12 mouse cellular contexts compared by ENCODE assay signal in the genomic region with DNA sequence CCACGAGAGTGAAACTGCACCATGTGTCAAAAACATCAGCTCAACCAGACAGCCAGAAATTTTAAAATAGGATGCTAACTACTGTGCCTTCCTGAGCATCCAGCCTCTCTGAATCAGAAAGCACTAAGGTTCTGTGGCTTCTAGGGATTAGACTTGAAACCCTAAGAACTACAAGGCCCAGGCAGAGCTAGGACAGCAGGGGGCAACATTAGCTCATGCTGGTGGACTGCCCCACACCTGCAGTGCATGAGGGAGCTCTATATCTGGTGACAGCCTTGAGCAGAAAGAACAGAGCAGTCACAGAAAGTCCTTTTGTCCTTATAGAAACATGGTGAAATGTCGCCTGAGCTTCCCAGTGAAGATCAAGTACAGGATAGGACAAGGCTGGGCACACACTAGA.
DNase-seq lines count a peak whose midpoint lies in the region; ATAC-seq and TF ChIP-seq lines count a peak whose summit lies in the region.
"Had no signal": no experiment of that assay in that cellular context is flagged by ENCODE, and none has a peak within 500 bp of the region (broad histone marks: within the 10 kb centered on the region; RNA-seq: fewer than 3 reads in every experiment).

No protein-coding gene starts in this region.

- no peaks in the 10 kb centered on the region for H3K4me1 ChIP-seq in midbrain, embryonic 15.5 days
- H3K4me1 ChIP-seq: forebrain, embryonic 15.5 days had no signal

- CTCF ChIA-PET in Patski (lab: Charles Lee), result interaction anchor here (1.6 kb wide), 1 partner anchor 15 kb away, joined by 4 read pairs; no protein-coding TSS in a partner anchor

- no peak overlapping the region for H3K4me2 ChIP-seq in midbrain, embryonic 15.5 days
- H3K4me2 ChIP-seq: forebrain, embryonic 15.5 days; heart, embryonic 11.5 days had no signal

- POLR2A ChIA-PET in Patski (lab: Charles Lee), result no interaction called here

- H3K27ac ChIP-seq in midbrain, embryonic 15.5 days, result no peak overlapping the region
- H3K27ac ChIP-seq: forebrain, embryonic 15.5 days had no signal

- peak; percentile 67 for TF ChIP-seq CTCF in Patski (IDR thresholded peaks at IDR 0.05)

- no peaks in the 10 kb centered on the region for H3K36me3 ChIP-seq in midbrain, embryonic 15.5 days (replicated peaks)
- H3K36me3 ChIP-seq: forebrain, embryonic 15.5 days had no signal

- no peak for ATAC-seq in Patski
- no peak for ATAC-seq in midbrain, embryonic 15.5 days (replicated peaks)
- no peak for ATAC-seq in megakaryocyte progenitor cell, adult 5-6 weeks (replicated peaks; ENCODE audit: poor library complexity)
- ATAC-seq: forebrain, embryonic 15.5 days had no signal

- in situ Hi-C loops in Patski (cut with MboI; ENCODE audit: low pct_unique_long_range_greater_than_20kb), result no loop called here

- peaks cover 9% of the 10 kb centered on the region for H3K27me3 ChIP-seq in Patski
- H3K27me3 ChIP-seq in midbrain, embryonic 15.5 days (replicated peaks), result no peaks in the 10 kb centered on the region
- H3K27me3 ChIP-seq: forebrain, embryonic 15.5 days had no signal

- 76% methylated on average over 2 of the region's 2 CpGs for WGBS in midbrain, embryonic 15.5 days

- no peak overlapping the region for H3K9ac ChIP-seq in midbrain, embryonic 15.5 days
- H3K9ac ChIP-seq: forebrain, embryonic 15.5 days had no signal

- H3K9me3 ChIP-seq in midbrain, embryonic 15.5 days, result no peaks in the 10 kb centered on the region
- H3K9me3 ChIP-seq: forebrain, embryonic 15.5 days had no signal

- DNase-seq in heart, postnatal 4 days, result peak; percentile 14
- DNase-seq in heart, adult 9 months (ENCODE audit: low spot score in 2 of 2), result no peak
- DNase-seq in 3T3-L1 (ENCODE audit: low read depth, low spot score) (peak; percentile 10), Patski (ENCODE audit: low read depth, low spot score) (peak; percentile 17)
- peak; percentile 24 for DNase-seq in fibroblast of lung, adult 2 months (ENCODE audit: low read depth)
- no peak for DNase-seq in adrenal gland, postnatal 10 days
- DNase-seq: left cerebral cortex, postnatal 4 days; right cerebral cortex, postnatal 14 days had no signal

- H3K4me3 ChIP-seq in midbrain, embryonic 15.5 days, result no peak overlapping the region
- H3K4me3 ChIP-seq: forebrain, embryonic 15.5 days had no signal

Comparison
In these comparisons a context has a peak if more than half of its experiments do, and no peak if none do; other contexts are left out.
1. DNase-seq: peak in heart, postnatal 4 days (single experiment), 3T3-L1 (single experiment), Patski (single experiment) and fibroblast of lung, adult 2 months (single experiment); none in heart, adult 9 months (0 of 2) and adrenal gland, postnatal 10 days (single experiment).